Mouse (Mus musculus) left cerebral cortex, adult 18-20 months (tissue): ENCODE measurements around the gene Lamtor2. TPM values are rescaled to one million over a fixed set of nuclear protein-coding genes. Genes with fewer than 3 reads are reported as not detected.

Source experiments
- DNase-seq, 2 experiments: peaks; one replicate each; pipeline ENCODE4 v3.0.0; 2021 to 2022; ENCODE audit warnings: low spot score in 2 of 2, mixed read lengths in 1 of 2
- total RNA-seq, 2 experiments: library from RNA; stranded (reverse); gene quantifications; 2 replicates each; pipeline ENCODE4 v1.2.3; 2021

Gene Lamtor2
- total RNA-seq, 2 experiments from 2014 or later, result 104 to 115 TPM

DNA sequence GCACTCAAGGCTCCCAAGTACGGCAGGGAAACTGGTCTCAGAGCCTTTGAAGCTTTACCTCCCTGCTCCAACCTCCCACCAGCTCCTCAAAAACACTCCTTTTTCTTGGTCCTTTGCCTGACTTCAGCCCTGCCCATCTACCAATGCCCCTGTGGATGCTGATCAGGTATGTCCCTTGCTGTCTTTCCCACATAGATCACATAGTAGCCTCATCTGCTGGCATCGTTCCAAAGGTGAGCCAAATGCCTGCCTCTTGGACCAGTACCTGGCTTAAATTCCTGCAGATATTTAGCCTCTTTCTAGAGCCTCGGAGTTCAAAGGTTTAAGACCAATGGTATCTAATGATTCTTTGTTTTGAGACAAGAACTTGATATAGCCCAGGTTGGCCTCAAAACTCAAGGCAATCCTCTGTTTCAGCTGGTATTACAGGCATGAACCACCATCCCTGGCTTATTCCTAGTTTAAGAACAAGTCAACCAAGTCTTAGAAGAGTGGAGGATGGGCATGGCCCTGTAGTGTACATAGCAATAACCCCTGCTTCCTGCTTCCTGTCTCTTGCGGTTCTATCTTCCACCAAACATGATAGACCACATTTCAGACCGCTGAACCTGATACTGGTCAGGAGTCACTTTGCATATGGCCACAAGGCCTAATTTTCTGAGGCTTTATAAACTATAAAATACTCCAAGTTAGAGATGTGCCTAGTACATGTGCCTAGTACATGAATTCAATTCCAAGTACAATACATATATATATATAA, 9.0 kb downstream of the Lamtor2 start:
- DNase-seq, result no peak

- no peak for DNase-seq
Measured at GRCm38 (mm10) chr3:88543174-88543573, 9.7 kb downstream of the Lamtor2 start.

DNA sequence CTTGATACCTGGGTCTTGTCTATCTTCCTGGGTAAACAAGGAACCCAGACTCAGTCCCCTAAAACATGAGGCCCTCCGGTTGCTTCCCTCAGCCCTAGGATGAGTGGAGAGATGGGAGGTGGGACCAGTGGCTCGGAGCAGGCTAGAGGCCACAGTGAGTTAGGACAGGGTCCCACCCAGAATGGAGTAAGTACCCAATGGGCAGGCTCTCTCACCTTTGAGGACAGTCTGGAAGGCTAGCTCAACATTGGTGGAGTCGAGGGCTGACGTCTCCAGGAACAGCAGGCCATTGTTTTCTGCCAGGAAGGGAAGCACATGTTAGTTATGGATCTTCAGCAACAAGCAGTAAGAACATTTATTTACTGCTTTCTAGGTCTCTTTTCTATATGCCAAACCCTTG, 10.4 kb downstream of the Lamtor2 start:
- no peak for DNase-seq

- DNase-seq, result no peak
Measured at GRCm38 (mm10) chr3:88541622-88542401, 11.1 kb downstream of the Lamtor2 start.

- no peak for DNase-seq
Measured at GRCm38 (mm10) chr3:88540085-88540484, 12.8 kb downstream of the Lamtor2 start.

DNA sequence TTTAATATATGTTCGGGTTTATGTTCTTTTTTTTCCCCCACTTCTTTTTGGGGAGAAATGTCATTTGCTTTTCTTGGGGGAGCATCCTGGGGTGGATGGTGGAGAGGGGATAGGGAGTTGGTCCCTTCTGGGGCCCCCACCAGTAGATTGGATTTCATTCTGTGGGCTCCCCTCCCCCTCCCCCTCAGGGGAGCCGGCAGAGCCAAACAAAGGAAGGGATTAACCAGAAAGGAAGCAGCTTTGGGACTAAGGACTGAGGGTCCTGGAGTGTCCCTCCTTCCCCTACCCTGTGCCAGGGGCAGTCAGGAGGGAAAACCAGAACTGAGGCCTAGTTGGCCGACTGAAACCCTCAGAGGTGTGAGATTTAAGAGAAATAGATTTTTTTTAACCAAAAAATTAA, 13.5 kb downstream of the Lamtor2 start:
- DNase-seq, result no peak

DNA sequence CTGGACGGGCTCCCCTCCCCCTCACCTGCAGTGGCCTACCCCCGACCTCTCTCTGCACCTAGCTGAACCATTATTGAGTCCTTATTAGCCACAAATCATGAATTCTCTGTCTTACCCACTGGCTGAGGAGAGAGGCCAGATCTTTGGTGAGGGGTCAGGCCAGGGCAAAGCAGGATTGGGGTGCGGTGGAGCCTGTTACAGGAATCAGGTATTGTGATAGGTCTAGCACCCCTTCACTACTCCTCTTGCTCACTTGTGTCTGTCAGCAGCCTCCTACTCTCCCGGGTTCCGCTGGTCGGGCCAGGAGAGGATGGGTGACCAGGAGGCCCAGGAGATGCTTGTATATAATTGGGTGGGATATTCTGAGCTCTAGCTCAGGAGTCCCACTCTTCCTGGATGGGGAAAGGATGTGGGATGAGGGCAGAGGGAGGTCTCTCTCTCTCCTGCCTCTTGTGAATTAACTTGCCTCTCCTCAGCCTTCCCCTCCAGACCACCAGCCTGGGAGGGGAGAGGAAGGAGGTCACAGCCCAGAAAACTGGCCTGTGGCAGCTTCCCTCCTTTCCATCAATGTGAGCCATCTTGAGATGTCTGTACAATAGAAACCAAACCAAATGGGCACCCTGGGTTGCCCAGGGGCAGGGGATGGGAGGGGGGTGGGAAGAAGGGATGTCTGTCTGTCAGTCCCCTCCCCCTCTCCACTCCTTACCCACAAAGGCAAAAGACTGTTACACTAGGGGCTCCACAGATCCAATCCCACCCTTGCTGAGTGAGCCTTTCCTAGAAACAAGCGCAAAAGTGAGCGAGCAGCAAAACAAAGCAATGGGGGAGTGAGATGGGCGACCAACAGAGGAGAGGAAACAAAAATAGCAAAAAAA, 14.4 kb downstream of the Lamtor2 start:
- no peak for DNase-seq

GRCm38 (mm10) chr3:88537146-88537545, 15.7 kb downstream of the Lamtor2 start:
- no peak for DNase-seq

DNA sequence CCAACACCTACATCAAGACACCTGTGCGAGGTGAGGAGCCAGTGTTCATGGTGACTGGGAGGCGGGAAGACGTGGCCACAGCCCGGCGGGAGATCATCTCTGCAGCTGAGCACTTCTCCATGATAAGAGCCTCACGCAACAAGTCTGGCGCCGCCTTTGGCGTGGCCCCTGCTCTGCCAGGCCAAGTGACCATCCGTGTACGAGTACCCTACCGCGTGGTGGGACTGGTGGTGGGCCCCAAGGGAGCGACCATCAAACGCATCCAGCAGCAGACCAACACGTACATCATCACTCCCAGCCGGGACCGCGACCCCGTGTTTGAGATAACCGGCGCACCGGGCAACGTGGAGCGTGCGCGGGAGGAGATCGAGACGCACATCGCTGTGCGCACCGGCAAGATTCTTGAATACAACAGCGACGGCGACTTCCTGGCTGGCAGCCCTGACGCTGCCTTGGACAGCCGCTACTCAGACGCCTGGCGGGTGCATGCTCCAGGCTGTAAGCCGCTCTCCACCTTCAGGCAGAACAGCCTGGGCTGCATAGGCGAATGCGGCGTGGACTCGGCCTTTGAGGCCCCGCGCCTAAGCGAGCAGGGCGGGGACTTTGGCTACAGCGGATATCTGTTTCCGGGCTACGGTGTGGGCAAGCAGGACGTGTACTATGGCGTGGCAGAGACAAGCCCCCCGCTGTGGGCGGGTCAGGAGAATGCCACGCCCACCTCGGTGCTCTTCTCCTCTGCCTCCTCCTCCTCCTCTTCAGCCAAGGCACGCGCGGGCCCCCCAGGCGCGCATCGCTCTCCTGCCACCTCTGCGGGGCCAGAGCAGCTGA, 16.6 kb downstream of the Lamtor2 start:
- peak; percentile 70 to 79 for DNase-seq

DNA sequence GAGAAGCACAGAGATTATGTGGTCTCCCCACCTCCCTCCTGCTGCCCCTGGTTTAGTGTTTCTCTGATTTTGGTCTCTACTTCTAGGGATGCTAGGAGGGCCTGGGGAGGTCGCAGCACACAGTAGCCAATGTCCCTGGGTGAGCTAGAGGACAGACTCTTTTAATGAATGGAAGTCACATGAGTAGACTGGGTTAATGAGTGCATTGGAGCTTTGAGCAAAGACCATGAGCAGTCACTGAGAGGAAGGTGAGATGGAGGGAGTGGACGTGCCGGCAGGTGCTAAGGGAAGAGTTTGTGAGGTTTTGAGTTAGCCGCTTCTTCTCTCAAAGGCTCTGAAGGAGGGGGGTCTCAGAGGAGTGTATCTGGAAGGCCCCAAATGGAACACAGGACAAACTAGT, 17.3 kb downstream of the Lamtor2 start:
- no peak for DNase-seq

DNA sequence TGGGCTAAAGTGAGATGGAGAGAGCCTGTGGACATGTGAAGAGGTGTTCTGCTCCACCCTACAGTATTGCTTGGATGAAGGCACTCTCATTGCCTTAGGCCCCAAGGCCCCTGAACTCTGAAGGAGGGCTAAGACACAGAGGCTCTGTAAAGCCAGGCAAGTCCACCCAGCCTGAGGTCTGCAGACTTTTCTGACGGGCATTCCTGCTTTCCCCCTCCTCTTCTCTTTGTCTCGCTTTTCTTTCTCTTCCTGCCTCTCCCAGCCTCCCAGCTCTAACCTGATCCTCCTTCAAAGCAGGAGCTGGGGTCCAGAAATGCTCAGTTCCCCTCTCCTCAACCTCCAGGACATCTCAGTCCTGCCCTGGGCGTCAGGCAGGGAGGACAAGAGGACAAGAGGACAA, 17.9 kb downstream of the Lamtor2 start:
- no peak for DNase-seq

DNA sequence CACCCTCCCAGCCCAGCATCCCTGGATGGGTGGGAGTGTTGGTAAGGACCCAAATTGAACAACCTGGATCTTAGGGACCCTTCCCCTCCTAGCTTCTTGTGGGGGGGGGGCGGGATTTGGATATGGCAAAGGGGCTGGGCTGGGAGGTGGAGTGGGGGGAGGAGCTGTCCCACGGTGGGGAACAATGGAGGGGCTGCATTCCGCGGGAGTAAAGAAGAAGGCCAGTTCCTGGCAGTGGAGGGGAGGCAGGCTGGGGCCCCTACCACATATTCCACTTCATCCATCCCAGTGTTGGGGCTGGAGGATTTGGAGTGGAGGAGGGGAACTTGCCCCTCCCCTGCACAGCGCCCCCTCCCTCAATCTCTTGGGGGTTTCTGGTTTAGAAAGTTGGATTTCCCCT, 19.2 kb downstream of the Lamtor2 start:
- DNase-seq, result no peak

DNA sequence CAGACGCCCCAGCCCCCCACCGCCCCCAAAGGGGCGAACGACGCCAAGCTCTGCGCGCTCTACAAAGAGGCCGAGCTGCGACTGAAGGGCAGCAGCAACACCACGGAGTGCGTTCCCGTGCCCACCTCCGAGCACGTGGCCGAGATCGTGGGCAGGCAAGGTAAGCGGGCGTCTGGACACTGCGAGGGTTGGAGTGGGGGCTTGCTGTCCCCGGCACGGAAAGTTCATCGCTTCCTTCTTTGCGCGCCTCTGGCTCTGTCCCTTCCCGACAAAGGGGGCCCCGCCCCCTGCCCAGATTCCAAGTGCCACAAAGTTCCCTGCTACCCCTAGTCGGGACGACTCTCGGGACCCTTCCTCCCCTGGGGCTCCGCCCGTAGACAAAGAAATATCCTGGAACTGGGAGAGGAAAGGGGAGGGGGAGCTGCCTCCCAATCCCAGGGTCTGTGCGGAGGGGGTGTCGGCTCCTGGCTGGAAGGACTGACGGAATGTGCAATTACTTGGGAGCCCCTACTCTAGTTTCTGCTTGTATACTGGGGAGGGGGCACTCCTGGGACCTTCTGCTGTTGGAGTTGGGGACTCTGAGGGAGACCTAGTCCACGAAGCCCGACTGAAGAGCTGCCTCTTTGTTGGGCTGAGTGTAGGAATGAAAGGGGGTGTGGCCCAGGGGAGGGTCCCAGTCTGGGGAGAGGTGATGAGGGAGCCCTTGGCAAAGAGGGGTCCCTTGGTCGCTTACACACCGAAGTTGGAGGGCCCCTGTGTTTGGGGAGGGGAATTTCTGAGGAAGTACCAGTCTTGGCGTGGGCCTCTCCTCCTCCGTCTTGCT, 20.0 kb downstream of the Lamtor2 start:
- peak in 1 of 2 experiments; percentile 16 for DNase-seq

- no peak for DNase-seq
Measured at GRCm38 (mm10) chr3:88532299-88532674, 20.6 kb downstream of the Lamtor2 start, which contains the start of gene Mex3a. TSS of gene Mex3a (plus strand) at chr3:88532395.

- DNase-seq, result peak; percentile 84 to 90
Measured at GRCm38 (mm10) chr3:88531348-88532298, 21.3 kb downstream of the Lamtor2 start.

DNA sequence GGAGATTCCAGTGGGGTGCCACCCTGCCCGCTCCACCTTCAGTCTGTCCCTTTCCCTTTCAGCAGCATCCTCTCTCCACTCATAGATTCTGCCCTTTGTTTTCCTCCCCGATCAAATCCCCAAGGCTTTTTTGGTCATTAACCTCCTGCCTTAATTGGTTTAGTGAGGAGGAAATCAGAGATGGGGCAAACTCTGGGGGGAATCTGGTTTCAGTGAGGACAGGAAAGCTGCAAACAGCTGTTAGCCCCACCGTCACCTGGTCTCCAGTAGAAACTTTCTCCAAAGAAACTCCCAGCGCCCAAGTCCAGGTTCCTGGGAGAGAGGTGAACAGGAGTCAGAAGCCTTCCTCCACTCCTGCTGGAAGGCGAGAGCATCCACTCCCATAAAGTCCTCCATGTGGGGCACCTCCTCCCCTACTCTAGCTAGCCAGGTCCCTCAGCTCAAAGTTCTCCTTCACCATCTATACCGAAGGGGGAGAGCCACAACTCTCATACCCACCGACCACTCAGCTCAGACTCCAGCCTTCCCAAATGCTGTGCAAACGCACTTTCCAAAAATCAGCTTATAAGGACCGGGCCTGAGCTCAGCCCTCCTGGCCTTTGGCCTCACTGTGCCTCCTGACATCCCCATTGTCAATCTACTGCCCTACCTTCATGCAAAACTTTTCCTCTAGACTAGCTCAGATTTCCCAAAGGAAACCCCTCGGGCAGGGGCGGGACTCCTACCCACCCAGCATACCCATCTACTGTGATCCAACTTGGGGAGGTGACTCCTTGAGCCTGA, 22.6 kb downstream of the Lamtor2 start:
- DNase-seq, result no peak

DNA sequence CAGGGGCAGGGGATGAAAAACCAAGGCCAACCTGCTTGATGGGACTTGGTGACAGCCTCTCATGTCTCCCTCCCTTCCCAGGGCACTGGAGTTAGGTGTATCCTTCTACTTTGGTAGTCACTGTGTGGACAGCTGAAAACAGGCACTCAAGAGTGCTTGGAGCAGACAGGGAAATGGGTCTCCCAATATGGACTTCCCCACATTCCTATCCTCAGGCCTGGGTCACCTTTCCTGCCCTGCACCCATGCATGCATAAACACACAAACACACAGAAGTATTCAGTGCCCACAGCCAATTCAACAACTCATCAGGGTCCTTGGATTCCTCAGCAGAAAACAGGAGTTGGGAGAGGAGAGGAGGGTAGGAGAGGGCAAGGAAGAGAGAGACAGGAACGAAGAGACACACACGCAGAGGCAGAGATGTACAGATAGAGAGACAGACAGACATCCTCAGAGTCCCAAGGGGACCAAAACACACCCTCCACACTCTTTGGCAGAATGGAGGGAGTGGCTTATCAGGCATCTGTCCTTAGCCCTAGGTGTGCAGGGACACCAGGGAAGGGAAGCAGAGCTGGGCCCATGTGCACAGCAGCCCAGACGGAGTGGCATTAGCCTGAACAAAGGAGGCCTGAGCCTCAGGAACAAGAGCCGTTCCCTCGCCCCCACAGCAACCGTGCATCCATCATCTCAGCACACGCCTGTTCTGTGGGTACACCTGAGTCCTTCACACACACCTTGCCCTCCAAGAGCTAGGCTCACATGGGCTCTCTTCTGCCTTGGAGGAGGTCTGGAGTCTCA, 23.5 kb downstream of the Lamtor2 start:
- no peak for DNase-seq
